Mouse (Mus musculus) CH12.LX (cell line): ENCODE data around the gene H1f0. TPM values are rescaled to one million over a fixed set of nuclear protein-coding genes. Genes with fewer than 3 reads are reported as not detected.

ENCODE experiments used
- DNase-seq: peaks from one replicate; pipeline ENCODE4 v3.0.0-alpha.2; 2013; ENCODE audit errors: extremely low read depth
- H3K27ac ChIP-seq: 2 replicates; pipeline ENCODE4 v1.5.1; 2012; ENCODE audit warnings: low read depth, mild to moderate bottlenecking, control low read depth, moderate library complexity; ENCODE audit not compliant: insufficient read depth
- H3K27me3 ChIP-seq: replicated peaks from 2 replicates; pipeline ENCODE3; 2012; ENCODE audit warnings: inconsistent platforms
- H3K36me3 ChIP-seq, 2 experiments: replicated peaks in 1 of 2; 2 replicates each; pipeline versions ENCODE3 to v1.6.1; 2012; ENCODE audit warnings: inconsistent platforms in 1 of 2, low read length in 1 of 2, mild to moderate bottlenecking in 1 of 2, mixed read lengths in 1 of 2, moderate library complexity in 1 of 2; ENCODE audit not compliant: control insufficient read depth in 1 of 2, insufficient read depth in 1 of 2
- H3K4me1 ChIP-seq, 2 experiments: 2 replicates each; pipeline ENCODE4 v1.6.1; 2012; ENCODE audit warnings: inconsistent platforms in 1 of 2, moderate library complexity in 1 of 2; ENCODE audit not compliant: insufficient read depth in 2 of 2, control insufficient read depth in 1 of 2
- H3K4me2 ChIP-seq: 2 replicates; pipeline ENCODE4 v1.6.1; 2012; ENCODE audit warnings: low read depth, mild to moderate bottlenecking, control low read depth; ENCODE audit not compliant: poor library complexity, insufficient read depth, severe bottlenecking
- H3K4me3 ChIP-seq, 3 experiments: fragments of 150-350 bp in 1 of 3; sonication (generic) in 1 of 3; replicated peaks in 1 of 3; 2 replicates each; pipeline versions ENCODE3 to v1.5.1; 2011 to 2012; ENCODE audit warnings: low read depth in 2 of 3, low read length in 2 of 3, mild to moderate bottlenecking in 2 of 3, moderate library complexity in 2 of 3, control low read depth in 1 of 3, improper control_type of control experiment in 1 of 3, inconsistent platforms in 1 of 3, mixed read lengths in 1 of 3; ENCODE audit not compliant: poor library complexity in 1 of 3
- H3K79me2 ChIP-seq: replicated peaks from 2 replicates; pipeline ENCODE4 v1.6.1; 2012; ENCODE audit warnings: mild to moderate bottlenecking, moderate library complexity; ENCODE audit not compliant: control insufficient read depth, poor library complexity, insufficient read depth, severe bottlenecking; ENCODE audit errors: extremely low read depth
- H3K9ac ChIP-seq: 2 replicates; pipeline ENCODE4 v1.6.1; 2012; ENCODE audit warnings: low read depth, mild to moderate bottlenecking, control low read depth, moderate library complexity; ENCODE audit not compliant: insufficient read depth
- H3K9me3 ChIP-seq: replicated peaks from 2 replicates; pipeline ENCODE3; 2012; ENCODE audit warnings: low read length, inconsistent platforms, mixed read lengths
- BHLHE40 ChIP-seq: IDR thresholded peaks from 2 replicates; pipeline ENCODE4 v1.6.1; 2011; ENCODE audit warnings: mild to moderate bottlenecking, low read depth, low read length, improper control_type of control experiment
- CHD1 ChIP-seq: IDR thresholded peaks from 2 replicates; pipeline ENCODE4 v1.6.1; 2012; ENCODE audit warnings: low read depth, low read length, improper control_type of control experiment, inconsistent platforms
- CHD2 ChIP-seq: IDR thresholded peaks from 2 replicates; pipeline ENCODE4 v1.6.1; 2011; ENCODE audit warnings: low read length, improper control_type of control experiment
- CTCF ChIP-seq, 2 experiments: IDR thresholded peaks in 1 of 2; conservative IDR thresholded peaks in 1 of 2; 2 replicates each; pipeline ENCODE4 v1.5.1; 2011 to 2012; ENCODE audit warnings: low read depth in 2 of 2, low read length in 2 of 2, improper control_type of control experiment in 1 of 2, inconsistent platforms in 1 of 2, mild to moderate bottlenecking in 1 of 2, moderate library complexity in 1 of 2
- E2F4 ChIP-seq: IDR thresholded peaks from 2 replicates; pipeline ENCODE4 v1.6.1; 2011; ENCODE audit warnings: low read depth, low read length, improper control_type of control experiment; ENCODE audit not compliant: insufficient replicate concordance
- ELF1 ChIP-seq: IDR thresholded peaks from 2 replicates; pipeline ENCODE4 v1.6.1; 2014; ENCODE audit warnings: low read depth, mild to moderate bottlenecking, inconsistent platforms, low read length, improper control_type of control experiment
- EP300 ChIP-seq: IDR thresholded peaks from 2 replicates; pipeline ENCODE4 v1.6.1; 2011; ENCODE audit warnings: low read length, improper control_type of control experiment
- ETS1 ChIP-seq: conservative IDR thresholded peaks from 2 replicates; pipeline ENCODE4 v1.6.1; 2012; ENCODE audit warnings: low read depth, mild to moderate bottlenecking, inconsistent platforms, low read length, improper control_type of control experiment, moderate library complexity
- GABPA ChIP-seq: IDR thresholded peaks from 2 replicates; pipeline ENCODE4 v1.6.1; 2012; ENCODE audit warnings: low read depth, low read length, improper control_type of control experiment, inconsistent platforms; ENCODE audit not compliant: insufficient replicate concordance
- HCFC1 ChIP-seq: IDR thresholded peaks from 2 replicates; pipeline ENCODE4 v1.6.1; 2012; ENCODE audit warnings: low read depth, mild to moderate bottlenecking, inconsistent platforms, low read length, improper control_type of control experiment
- IRF4 ChIP-seq: IDR thresholded peaks from 2 replicates; pipeline ENCODE4 v1.6.1; 2014; ENCODE audit warnings: low read depth, mild to moderate bottlenecking, inconsistent platforms, low read length, improper control_type of control experiment
- JUN ChIP-seq: IDR thresholded peaks from 2 replicates; pipeline ENCODE4 v1.6.1; 2011; ENCODE audit warnings: low read depth, mild to moderate bottlenecking, low read length, improper control_type of control experiment, moderate library complexity; ENCODE audit not compliant: insufficient read depth
- JUND ChIP-seq: conservative IDR thresholded peaks from 2 replicates; pipeline ENCODE4 v1.6.1; 2011; ENCODE audit warnings: low read depth, low read length, improper control_type of control experiment
- KAT2A ChIP-seq: IDR thresholded peaks from 2 replicates; pipeline ENCODE4 v1.6.1; 2012; ENCODE audit warnings: low read length, improper control_type of control experiment, inconsistent platforms; ENCODE audit not compliant: insufficient replicate concordance
- MAFK ChIP-seq: IDR thresholded peaks from 2 replicates; pipeline ENCODE4 v1.6.1; 2011; ENCODE audit warnings: low read length, improper control_type of control experiment; ENCODE audit not compliant: insufficient replicate concordance
- MAX ChIP-seq: IDR thresholded peaks from 2 replicates; pipeline ENCODE4 v1.6.1; 2011; ENCODE audit warnings: low read length, improper control_type of control experiment
- MEF2A ChIP-seq: IDR thresholded peaks from 2 replicates; pipeline ENCODE4 v1.6.1; 2014; ENCODE audit warnings: low read depth, mild to moderate bottlenecking, inconsistent platforms, low read length, improper control_type of control experiment, borderline replicate concordance
- MXI1 ChIP-seq: IDR thresholded peaks from 2 replicates; pipeline ENCODE4 v1.6.1; 2011; ENCODE audit warnings: mild to moderate bottlenecking, low read depth, low read length, improper control_type of control experiment
- MYC ChIP-seq: IDR thresholded peaks from 2 replicates; pipeline ENCODE4 v1.6.1; 2011; ENCODE audit warnings: low read depth, mild to moderate bottlenecking, improper control_type of control experiment, low read length
- NELFE ChIP-seq: IDR thresholded peaks from 2 replicates; pipeline ENCODE4 v1.6.1; 2011; ENCODE audit warnings: low read depth, low read length, improper control_type of control experiment
- NRF1 ChIP-seq: IDR thresholded peaks from 2 replicates; pipeline ENCODE4 v1.6.1; 2014; ENCODE audit warnings: low read depth, mild to moderate bottlenecking, inconsistent platforms, low read length, improper control_type of control experiment, moderate library complexity
- PAX5 ChIP-seq: IDR thresholded peaks from 2 replicates; pipeline ENCODE4 v1.6.1; 2012; ENCODE audit warnings: low read length, inconsistent platforms, mixed read lengths
- POLR2A ChIP-seq: IDR thresholded peaks from 2 replicates; pipeline ENCODE4 v1.6.1; 2011; ENCODE audit warnings: low read depth, mild to moderate bottlenecking, improper control_type of control experiment, low read length
- POLR2AphosphoS2 ChIP-seq: IDR thresholded peaks from 2 replicates; pipeline ENCODE4 v1.6.1; 2011; ENCODE audit warnings: low read depth, low read length, improper control_type of control experiment
- RAD21 ChIP-seq: IDR thresholded peaks from 2 replicates; pipeline ENCODE4 v1.6.1; 2011; ENCODE audit warnings: low read depth, mild to moderate bottlenecking, low read length, improper control_type of control experiment, moderate library complexity
- RCOR1 ChIP-seq: conservative IDR thresholded peaks from 2 replicates; pipeline ENCODE4 v1.6.1; 2012; ENCODE audit warnings: low read depth, mild to moderate bottlenecking, inconsistent platforms, low read length, improper control_type of control experiment
- SIN3A ChIP-seq: IDR thresholded peaks from 2 replicates; pipeline ENCODE4 v1.6.1; 2012; ENCODE audit warnings: low read length, improper control_type of control experiment, inconsistent platforms
- SMC3 ChIP-seq: IDR thresholded peaks from 2 replicates; pipeline ENCODE4 v1.6.1; 2011; ENCODE audit warnings: low read depth, low read length, improper control_type of control experiment
- TBP ChIP-seq: conservative IDR thresholded peaks from 2 replicates; pipeline ENCODE4 v1.6.1; 2011; ENCODE audit warnings: low read depth, low read length, improper control_type of control experiment
- TCF12 ChIP-seq: IDR thresholded peaks from 2 replicates; pipeline ENCODE4 v1.6.1; 2014; ENCODE audit warnings: low read depth, mild to moderate bottlenecking, inconsistent platforms, low read length, improper control_type of control experiment
- UBTF ChIP-seq: IDR thresholded peaks from 2 replicates; pipeline ENCODE4 v1.6.1; 2012; ENCODE audit warnings: low read depth, mild to moderate bottlenecking, inconsistent platforms, low read length, improper control_type of control experiment, moderate library complexity
- USF1 ChIP-seq: IDR thresholded peaks from 2 replicates; pipeline ENCODE4 v1.6.1; 2014; ENCODE audit warnings: low read depth, mild to moderate bottlenecking, inconsistent platforms, low read length, improper control_type of control experiment
- USF2 ChIP-seq: conservative IDR thresholded peaks from 2 replicates; pipeline ENCODE4 v1.6.1; 2011; ENCODE audit warnings: low read depth, low read length, improper control_type of control experiment
- ZC3H11A ChIP-seq: IDR thresholded peaks from 2 replicates; pipeline ENCODE4 v1.6.1; 2012; ENCODE audit warnings: low read depth, mild to moderate bottlenecking, inconsistent platforms, low read length, improper control_type of control experiment
- ZKSCAN1 ChIP-seq: IDR thresholded peaks from 2 replicates; pipeline ENCODE4 v1.6.1; 2012; ENCODE audit warnings: low read depth, inconsistent platforms, low read length, improper control_type of control experiment, borderline replicate concordance
- ZMIZ1 ChIP-seq: IDR thresholded peaks from 2 replicates; pipeline ENCODE4 v1.6.1; 2012; ENCODE audit warnings: low read depth, mild to moderate bottlenecking, inconsistent platforms, low read length, improper control_type of control experiment
- ZNF384 ChIP-seq: IDR thresholded peaks from 2 replicates; pipeline ENCODE4 v1.6.1; 2012; ENCODE audit warnings: low read depth, low read length, improper control_type of control experiment, inconsistent platforms
- dilution Hi-C: fragments of 300-500 bp; cut with MboI; formaldehyde crosslinking; loops from 2 replicates; pipeline ENCODE4 v1.14.3; 2020; ENCODE audit warnings: low sequenced_read_pairs; ENCODE audit not compliant: extremely low pct_unique_long_range_greater_than_20kb, extremely low pct_ligation_motif_present
- in situ Hi-C: fragments of 300-500 bp; cut with MboI; formaldehyde crosslinking; loops from 3 replicates; pipeline ENCODE4 v1.14.3; 2019; ENCODE audit warnings: low sequenced_read_pairs, low pct_ligation_motif_present, low pct_unique_long_range_greater_than_20kb, mixed read lengths
- polyA plus RNA-seq: library from polyadenylated mRNA; unstranded; fragments of >175 nt; gene quantifications from 2 replicates; pipeline ENCODE4 v1.2.1, GENCODE M21; 2012; ENCODE audit warnings: low read depth; ENCODE audit not compliant: insufficient read length
- total RNA-seq, 2 experiments: library from RNA; depleted of rRNA; stranded (reverse); fragments of 300-350 nt in 1 of 2; fragments of >200 nt in 1 of 2; gene quantifications; 2 replicates each; pipeline ENCODE4 v1.2.3; 2012 to 2014

The H1f0 gene
- total and polyA plus RNA-seq, 3 experiments: 11.9 to 100 (median 15.9) TPM

GRCm38 (mm10) chr15:79071117-79072039 lies 43.1 kb downstream of the H1f0 start:
- peaks cover 13% of the 10 kb centered on the region for H3K79me2 ChIP-seq
- H3K4me1 ChIP-seq: peaks cover 10 to 58% of the 10 kb centered on the region in 2 experiments
- DNase-seq: peak; percentile 50
- H3K9ac ChIP-seq: 0 out of 2 replicates have a peak overlapping the region, but pooled peaks have one; percentile 36
- H3K27me3 ChIP-seq: no peaks in the 10 kb centered on the region
- peaks cover 7% of the 10 kb centered on the region for H3K9me3 ChIP-seq
- H3K4me3 ChIP-seq: no peak overlapping the region
- in situ Hi-C loops: loop anchor here (5.0 kb wide), 1 partner anchor 34 kb away; no protein-coding TSS in a partner anchor
- H3K4me2 ChIP-seq: no peak overlapping the region
- peak overlapping the region; percentile 65; the same call in 1 of the 2 replicates for H3K27ac ChIP-seq
- peaks cover 0 to 3% of the 10 kb centered on the region in 2 experiments for H3K36me3 ChIP-seq
- dilution Hi-C loops: no loop called here
- TF ChIP-seq E2F4: no peak
- peak; percentile 38 to 93; a peak in 3 of 4 replicates for TF ChIP-seq CTCF (conservative IDR thresholded peaks at IDR 0.05 in 1 of 2, IDR thresholded peaks at IDR 0.05 in 1 of 2; ENCODE audit: low read depth in 2 of 2, low read length in 2 of 2)
- TF ChIP-seq CHD2: peak; percentile 35; the same call in 1 of the 2 replicates
- no peak for TF ChIP-seq JUN
- no peak for TF ChIP-seq ZC3H11A
- TF ChIP-seq HCFC1: no peak
- TF ChIP-seq USF1: no peak
- TF ChIP-seq POLR2AphosphoS2: no peak
- peak; percentile 96 for TF ChIP-seq ZNF384
- TF ChIP-seq POLR2A: peak; percentile 41; the same call in 1 of the 2 replicates
- TF ChIP-seq CHD1: peak; percentile 99
- TF ChIP-seq MYC: peak; percentile 98
- TF ChIP-seq MEF2A: peak; percentile 53; the same call in 1 of the 2 replicates
- TF ChIP-seq TCF12: peak; percentile 81; the same call in 1 of the 2 replicates
- TF ChIP-seq RAD21: peak; percentile 73
- TF ChIP-seq JUND: peak; percentile 28; the same call in 1 of the 2 replicates
- 0 out of 2 replicates have a peak, but pooled peaks have one; percentile 28 for TF ChIP-seq ELF1
- TF ChIP-seq ZMIZ1: no peak
- no peak for TF ChIP-seq USF2
- peak; percentile 79 for TF ChIP-seq MAX
- TF ChIP-seq NRF1: no peak
- TF ChIP-seq MXI1: no peak
- TF ChIP-seq IRF4: peak; percentile 68; the same call in 1 of the 2 replicates
- peak; percentile 59; the same call in 1 of the 2 replicates for TF ChIP-seq TBP
- no peak for TF ChIP-seq PAX5
- 0 out of 2 replicates have a peak, but pooled peaks have one; percentile 61 for TF ChIP-seq SIN3A
- 0 out of 2 replicates have a peak, but pooled peaks have one; percentile 33 for TF ChIP-seq UBTF
- TF ChIP-seq ZKSCAN1: no peak
- TF ChIP-seq GABPA: no peak
- no peak for TF ChIP-seq BHLHE40
- TF ChIP-seq ETS1: no peak; the same call in 1 of the 2 replicates
- TF ChIP-seq KAT2A: no peak
- peak; percentile 78 for TF ChIP-seq SMC3
- peak; percentile 61; the same call in 1 of the 2 replicates for TF ChIP-seq EP300
- no peak for TF ChIP-seq NELFE
- TF ChIP-seq MAFK: no peak
- no peak for TF ChIP-seq RCOR1
